Mouse (Mus musculus) liver, embryonic 14 days (tissue): ENCODE data around the gene Mrps12. TPM values are rescaled to one million over a fixed set of nuclear protein-coding genes. Genes with fewer than 3 reads are reported as not detected.

Source experiments
- polyA plus RNA-seq: library from polyadenylated mRNA; depleted of rRNA; stranded (reverse); fragments of >200 nt; gene quantifications from 2 replicates; pipeline ENCODE4 v1.2.3, GENCODE M21; 2012; rRNA removed

Mrps12 gene
- 45.3 and 47.4 TPM in 2 replicates for polyA plus RNA-seq

DNA sequence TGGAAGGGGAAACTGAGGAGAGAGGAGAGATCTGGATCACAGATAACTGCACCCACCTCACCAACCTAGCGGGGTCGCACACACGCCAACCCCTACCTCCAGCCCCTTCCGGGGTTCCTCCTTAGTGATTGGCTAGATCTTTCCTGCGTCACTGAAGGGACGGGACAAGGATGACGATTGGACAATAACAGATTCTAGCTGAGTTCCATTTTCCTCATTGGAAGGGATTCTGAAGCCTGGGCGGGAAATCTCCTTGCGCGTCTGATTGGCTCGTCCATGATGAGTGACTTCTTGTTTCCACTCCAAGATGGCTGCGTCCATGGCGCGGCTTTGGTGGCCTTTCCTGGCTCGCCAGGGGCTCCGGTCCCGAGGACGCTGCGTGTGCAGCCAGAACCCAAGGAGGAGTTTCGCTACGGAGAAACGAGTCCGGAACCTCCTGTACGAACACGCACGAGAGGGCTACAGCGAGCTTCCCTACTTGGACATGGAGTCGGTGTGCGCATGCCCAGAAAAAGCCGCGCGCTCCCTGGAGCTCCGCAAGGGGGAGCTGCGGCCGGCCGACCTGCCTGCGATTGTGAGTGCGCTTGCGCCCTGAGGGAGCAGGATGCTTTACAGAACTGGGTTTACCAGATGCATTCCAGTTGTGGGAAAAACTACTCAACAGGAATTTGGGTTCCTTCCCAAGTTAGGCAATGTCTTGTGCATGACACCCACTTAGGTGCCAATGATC, at the start of gene Mrps12, which contains the start of gene Sars2:
Gene Mrps12, minus strand, starts transcription at position 112 of the 730 bp plus-strand sequence.
Gene Sars2, plus strand, starts transcription at position 284 of the 730 bp plus-strand sequence.

DNA sequence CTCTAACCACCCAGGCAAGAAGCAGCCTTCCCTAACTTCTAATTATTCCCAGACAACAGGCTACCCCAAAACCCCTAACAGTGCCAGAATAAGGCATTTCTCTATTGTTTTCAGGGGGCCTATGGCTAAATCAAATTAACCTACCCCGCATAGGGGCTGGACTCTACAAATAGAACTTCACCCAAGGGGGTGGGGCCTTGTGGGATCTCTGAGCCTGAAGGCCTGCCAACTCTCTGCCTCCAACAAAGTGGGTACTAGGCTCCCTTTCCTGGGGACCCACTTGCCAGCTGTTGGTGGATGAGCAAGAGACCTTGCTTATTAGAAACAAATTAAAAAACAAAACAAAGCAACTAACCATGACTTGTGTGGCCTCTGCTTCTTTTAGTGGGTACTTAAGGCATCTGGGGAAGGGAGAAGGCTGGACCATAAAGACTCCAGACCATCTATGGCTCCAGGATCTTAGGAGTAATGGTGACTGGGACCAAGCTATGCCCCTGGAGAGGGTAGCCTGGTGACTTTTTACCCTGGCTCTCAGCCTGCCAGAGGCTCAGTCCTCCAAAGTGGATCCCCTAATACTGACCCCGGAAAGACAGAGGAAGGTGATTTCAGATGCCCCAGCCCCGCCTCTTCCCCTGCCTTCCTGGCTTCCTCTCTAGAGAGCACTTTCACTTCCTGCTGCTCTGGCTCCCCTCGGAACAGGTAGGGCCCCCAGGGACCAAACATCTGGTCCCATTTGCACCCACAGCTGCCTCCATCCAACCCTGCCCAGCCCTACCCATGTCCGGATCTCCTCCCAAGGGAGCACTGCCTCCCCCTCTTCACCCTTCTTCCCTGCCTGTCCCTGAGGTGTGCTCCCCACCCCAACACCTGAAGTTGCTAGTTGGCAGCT, 46.9 kb upstream of the Mrps12 start, which contains the start of gene Rinl:
Gene Rinl, plus strand, starts transcription at position 663 of the 889 bp plus-strand sequence.

DNA sequence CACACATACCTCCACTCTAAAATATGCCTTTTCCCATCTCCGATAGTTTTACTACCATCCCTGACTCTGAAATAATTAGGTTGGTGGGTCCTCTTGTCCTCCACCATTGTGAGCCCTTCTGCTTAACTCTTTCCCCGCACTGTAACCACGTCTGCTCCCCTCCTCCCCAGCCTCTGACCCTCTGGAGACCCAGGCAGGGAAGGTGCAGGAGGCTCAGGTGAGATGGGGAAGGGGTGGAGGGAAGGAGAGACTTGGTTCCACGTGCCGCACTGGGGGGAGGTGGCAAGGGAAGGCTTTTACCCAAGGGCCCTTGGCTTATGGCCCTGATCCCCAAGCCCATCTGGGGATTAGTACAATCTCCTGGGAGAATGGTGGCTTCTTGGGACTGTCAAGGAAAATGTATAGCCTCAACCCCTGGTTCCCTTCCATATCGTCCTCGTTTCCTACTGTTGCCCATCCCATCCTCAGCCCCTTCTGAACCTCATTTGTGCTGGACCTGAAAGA, 25.9 kb upstream of the Mrps12 start, which contains the start of gene Nfkbib:
Gene Nfkbib, minus strand, starts transcription at position 51 of the 504 bp plus-strand sequence.

DNA sequence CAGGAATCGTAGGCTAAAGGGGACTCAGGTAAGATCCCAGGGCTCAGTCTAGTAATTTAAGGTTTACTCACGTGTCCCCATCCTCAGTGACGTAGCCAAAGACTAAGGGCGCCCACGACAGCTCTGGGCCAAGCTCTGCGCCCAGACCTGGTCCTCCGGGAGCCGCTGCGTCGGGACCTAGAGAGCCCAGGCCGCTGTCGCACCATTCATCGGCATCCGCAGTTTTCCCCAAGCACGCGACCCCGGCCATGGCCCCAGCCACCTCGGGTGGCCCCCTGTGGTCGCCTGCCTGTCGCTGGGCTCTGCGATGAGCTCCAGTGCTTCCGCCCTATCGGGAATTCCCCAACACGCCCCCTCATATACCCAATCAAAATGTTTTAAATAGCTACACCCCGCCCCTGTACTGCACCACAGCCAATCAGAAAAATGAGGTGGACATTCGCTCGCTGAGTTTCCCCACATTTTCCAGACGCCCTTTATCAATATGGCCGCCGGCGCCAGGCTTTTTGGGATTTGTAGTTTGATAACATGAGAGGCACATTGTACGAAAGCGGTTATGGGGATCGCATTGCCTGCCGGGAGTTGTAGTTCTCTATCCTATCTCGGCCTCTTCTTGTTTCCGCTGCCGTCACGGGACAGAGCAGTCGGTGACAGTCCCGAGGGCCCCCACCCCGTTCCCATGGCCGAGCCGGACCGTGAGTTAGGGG, 24.7 kb upstream of the Mrps12 start, which contains the start of gene Sirt2:
Gene Sirt2, plus strand, starts transcription at position 563 of the 707 bp plus-strand sequence.

DNA sequence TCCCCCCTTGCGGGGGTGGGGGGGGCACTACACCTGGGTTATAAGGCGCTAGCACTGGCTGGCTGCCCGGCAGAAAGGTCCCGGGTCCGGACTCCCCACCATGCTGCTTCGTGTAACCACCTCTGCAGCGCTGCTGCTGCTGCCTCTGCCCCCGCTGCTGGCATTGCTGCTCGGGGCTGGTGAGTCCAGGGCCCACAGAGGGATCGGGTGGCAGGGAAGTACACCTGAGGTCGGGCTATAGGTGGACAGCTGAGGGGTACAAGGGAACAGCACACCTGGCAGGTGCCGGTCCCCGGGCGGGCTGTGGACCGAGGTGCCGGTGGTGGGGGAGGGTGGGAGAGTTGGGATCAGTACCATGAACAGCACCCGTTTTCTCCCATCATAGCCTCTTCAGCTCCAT, 14.5 kb upstream of the Mrps12 start, which contains the start of gene Ccer2:
Gene Ccer2, plus strand, starts transcription at position 96 of the 400 bp plus-strand sequence.

DNA sequence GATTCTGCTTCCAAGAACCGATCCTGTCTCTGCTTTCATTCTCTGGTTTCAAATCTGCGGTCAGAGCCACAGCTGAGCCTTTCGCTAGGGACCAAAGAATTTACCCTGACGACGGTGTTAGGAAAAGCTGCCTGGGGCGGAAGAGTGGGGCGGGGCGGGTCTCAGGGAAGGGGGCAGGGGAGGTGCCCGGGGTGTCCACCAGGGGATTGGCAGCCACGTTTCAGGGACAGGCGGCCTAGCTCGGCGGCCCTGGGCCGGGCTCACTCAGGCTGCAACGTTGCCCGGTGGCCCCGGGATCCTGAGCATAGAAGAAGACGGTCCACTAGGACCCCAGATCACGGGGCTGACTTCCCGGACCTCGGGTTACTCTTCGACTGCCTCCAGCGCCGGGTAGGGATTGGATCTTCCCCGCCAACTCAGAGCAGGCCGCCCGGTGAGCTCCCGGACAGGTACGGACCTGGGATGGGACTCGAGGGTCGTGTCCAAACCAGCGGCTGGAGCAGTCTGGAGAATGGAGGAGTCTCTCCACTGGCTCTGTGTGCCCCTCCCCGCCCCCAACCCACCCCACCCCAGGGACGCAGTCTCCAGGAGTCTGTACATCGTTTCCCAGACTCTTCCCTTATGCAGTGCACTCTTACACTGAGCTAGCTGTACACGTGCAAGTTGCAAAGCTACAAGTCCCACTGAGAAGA, 24.9 kb downstream of the Mrps12 start, which contains the start of gene Fbxo17:
Gene Fbxo17, plus strand, starts transcription at position 215 of the 692 bp plus-strand sequence.

DNA sequence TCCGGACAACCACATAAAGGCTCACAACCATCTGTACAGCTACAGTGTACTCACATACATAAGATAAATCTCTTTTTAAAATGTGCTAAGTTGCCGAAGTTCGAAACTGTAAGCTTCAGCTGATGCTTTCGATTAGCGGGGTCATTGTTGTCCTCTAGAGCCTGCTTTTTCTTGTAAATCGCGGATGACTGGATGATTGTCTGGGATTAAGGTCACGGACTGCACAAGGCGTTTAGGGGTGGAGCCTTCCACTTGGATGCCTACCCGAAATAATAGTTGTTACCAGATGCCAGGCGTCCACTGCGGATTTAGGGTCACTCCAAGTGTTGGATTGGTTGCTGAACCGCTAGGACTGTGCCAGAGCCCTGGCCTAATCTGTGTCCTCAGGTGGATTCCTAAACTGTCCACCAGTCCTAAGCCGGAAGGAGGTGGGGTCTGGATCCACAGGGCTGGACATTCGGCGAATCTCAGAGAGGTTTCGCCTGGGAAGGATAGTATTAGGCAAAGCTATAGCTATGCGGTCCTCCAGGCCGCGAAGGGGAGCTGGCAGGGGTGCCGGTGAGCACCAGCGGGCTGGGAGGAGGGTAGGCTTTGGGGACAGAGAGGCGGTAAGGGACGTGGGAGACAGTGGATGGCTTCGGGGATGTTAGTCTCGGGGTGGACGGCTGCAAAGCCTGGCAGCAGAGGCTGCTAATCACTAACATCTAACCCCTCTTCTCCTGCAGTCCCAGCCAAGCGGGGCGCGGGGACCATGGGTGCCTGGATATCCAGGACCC, 48.9 kb downstream of the Mrps12 start, which contains the start of gene Fbxo27:
Gene Fbxo27, plus strand, starts transcription at position 305 of the 776 bp plus-strand sequence.

Other genes with a start within 250 kb of the Mrps12 start
- gene Ifnl2, start 231.4 kb downstream of the Mrps12 start, polyA plus RNA-seq: not detected in 2 replicates
- not detected in 2 replicates for gene Ifnl3, start 219.0 kb downstream of the Mrps12 start, polyA plus RNA-seq
- gene Sycn, start 200.9 kb downstream of the Mrps12 start, polyA plus RNA-seq: 0.09 and 0.10 TPM in 2 replicates
- gene Nccrp1, start 194.6 kb downstream of the Mrps12 start, polyA plus RNA-seq: not detected in 2 replicates
- gene Samd4b, start 143.7 kb downstream of the Mrps12 start, polyA plus RNA-seq: 9.2 and 12.0 TPM in 2 replicates
- 10.8 and 11.4 TPM in 2 replicates for gene Pak4, start 143.6 kb downstream of the Mrps12 start, polyA plus RNA-seq
- gene Acp7, start 110.5 kb downstream of the Mrps12 start, polyA plus RNA-seq: not detected in 2 replicates
- gene Fbxo27, start 49.0 kb downstream of the Mrps12 start, polyA plus RNA-seq: 0.18 and 0.31 TPM in 2 replicates
- 0.73 and 0.92 TPM in 2 replicates for gene Fbxo17, start 25.0 kb downstream of the Mrps12 start, polyA plus RNA-seq
- 10.1 and 11.5 TPM in 2 replicates for gene Sars2, start 172 bp upstream of the Mrps12 start, polyA plus RNA-seq
- not detected in 2 replicates for gene Ccer2, start 14.4 kb upstream of the Mrps12 start, polyA plus RNA-seq
- 15.5 and 18.1 TPM in 2 replicates for gene Sirt2, start 24.9 kb upstream of the Mrps12 start, polyA plus RNA-seq
- 15.0 and 16.6 TPM in 2 replicates for gene Nfkbib, start 25.7 kb upstream of the Mrps12 start, polyA plus RNA-seq
- gene Rinl, start 47.1 kb upstream of the Mrps12 start, polyA plus RNA-seq: 4.1 and 5.2 TPM in 2 replicates
- 136 and 157 TPM in 2 replicates for gene Hnrnpl, start 66.7 kb upstream of the Mrps12 start, polyA plus RNA-seq
- gene Ech1, start 83.4 kb upstream of the Mrps12 start, polyA plus RNA-seq: 52.2 and 62.2 TPM in 2 replicates
- gene Lgals4, start 92.0 kb upstream of the Mrps12 start, polyA plus RNA-seq: 2.5 and 2.7 TPM in 2 replicates
- gene Lgals7, start 122.0 kb upstream of the Mrps12 start, polyA plus RNA-seq: 0.50 and 0.92 TPM in 2 replicates
- gene Capn12, start 139.6 kb upstream of the Mrps12 start, polyA plus RNA-seq: 0.02 and 0.05 TPM in 2 replicates
- 72.7 and 82.7 TPM in 2 replicates for gene Actn4, start 220.5 kb upstream of the Mrps12 start, polyA plus RNA-seq
- 261 and 285 TPM in 2 replicates for gene Eif3k, start 240.0 kb upstream of the Mrps12 start, polyA plus RNA-seq
- 16.5 and 17.9 TPM in 2 replicates for gene Map4k1, start 240.2 kb upstream of the Mrps12 start, polyA plus RNA-seq